Mouse (Mus musculus) bone marrow macrophage, adult 2 months (primary cell): ENCODE results near the gene Sytl3.

ENCODE experiments used
- CTCF ChIP-seq: IDR thresholded peaks from 2 replicates; pipeline ENCODE4 v1.5.1; 2012; ENCODE audit warnings: low read depth, mild to moderate bottlenecking, low read length, moderate library complexity
- POLR2A ChIP-seq: IDR thresholded peaks from 2 replicates; pipeline ENCODE4 v1.6.1; 2012; ENCODE audit warnings: mild to moderate bottlenecking, low read depth, low read length, borderline replicate concordance

DNA sequence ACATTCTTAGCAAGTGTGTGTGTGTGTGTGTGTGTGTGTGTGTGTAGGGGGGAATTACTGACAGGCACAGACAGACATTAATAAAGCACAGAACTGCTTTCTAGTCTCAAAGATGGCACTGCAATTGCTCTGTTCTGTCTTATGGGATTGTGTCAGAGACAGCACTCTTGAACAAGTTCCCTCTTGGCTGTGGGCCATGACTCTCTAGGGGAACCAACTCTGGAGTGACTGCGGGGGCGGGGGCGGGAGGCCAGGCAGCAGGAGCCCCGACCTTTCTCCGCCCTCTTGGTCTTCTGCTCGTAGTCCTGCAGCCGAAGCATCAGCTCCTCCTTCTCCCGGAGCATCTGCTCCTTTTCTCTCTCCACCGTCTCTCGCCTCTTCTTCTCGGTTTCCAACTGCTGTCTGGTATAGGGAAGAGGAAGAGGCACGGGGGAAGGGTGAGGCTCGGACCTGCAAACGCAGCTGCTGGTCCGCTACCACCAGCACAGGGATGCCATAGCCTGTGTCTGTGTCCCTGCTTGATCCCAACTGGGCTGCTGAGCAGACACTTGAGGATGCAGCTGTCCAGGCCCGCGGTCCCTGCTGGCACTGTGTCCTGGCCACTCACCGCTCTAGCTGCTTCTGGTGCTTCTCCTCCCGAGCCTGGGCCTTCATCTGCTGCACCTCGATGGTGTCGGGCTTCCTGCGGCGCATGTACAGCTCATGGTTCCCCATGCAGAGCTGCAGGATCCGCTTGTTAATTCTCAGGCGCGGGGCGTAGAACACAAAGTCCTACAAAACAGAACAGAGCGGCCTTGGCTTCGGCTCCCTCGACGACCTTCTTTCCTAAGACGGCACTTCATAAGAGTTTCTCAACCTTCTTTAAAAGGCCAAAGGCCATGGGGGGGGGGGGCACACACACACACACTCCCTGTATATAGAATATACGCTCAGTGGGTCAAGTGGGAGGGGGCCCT, 83.5 kb downstream of the Sytl3 start:
- TF ChIP-seq CTCF (no peak), POLR2A (no peak)
